Mouse (Mus musculus): ENCODE data around the gene Tardbp.

DNA sequence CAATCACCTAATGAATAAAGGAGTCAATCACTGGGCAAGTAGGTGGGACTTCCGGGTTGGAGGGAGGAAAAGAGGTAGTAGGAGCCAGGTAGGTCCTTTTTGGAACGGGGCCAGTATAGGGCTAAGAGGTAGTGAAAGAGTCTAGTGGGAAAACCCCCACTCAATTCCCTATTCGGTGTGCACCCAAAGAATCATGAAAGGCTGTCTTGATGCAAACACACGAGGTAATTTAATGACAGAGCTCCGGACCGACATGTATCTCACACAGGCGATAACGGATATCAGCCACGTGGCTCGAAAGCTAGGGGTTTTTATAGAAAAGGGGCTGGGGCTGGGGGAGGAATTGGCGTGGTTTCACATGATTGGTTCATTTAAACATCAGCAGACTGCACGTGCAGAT is 28.0 kb downstream of the Tardbp start:
- TF ChIP-seq CTCF (conservative IDR thresholded peaks at IDR 0.05; ENCODE audit: low read length): no peak
- no peak for TF ChIP-seq POU5F1 (IDR thresholded peaks at IDR 0.05; ENCODE audit: borderline replicate concordance, low read length)

All from E14TG2a.4 (cell line).